Mouse (Mus musculus) thymus, adult 2 months (tissue): Measurements from ENCODE around the gene Tinagl1.

Source experiments
- CTCF ChIP-seq: fragments of 200-500 bp; IDR thresholded peaks from 2 replicates; pipeline ENCODE4 v1.5.1; 2012; ENCODE audit warnings: mild to moderate bottlenecking, control low read depth, low read length, moderate library complexity, borderline replicate concordance; ENCODE audit not compliant: control insufficient read depth, poor library complexity, insufficient read depth; ENCODE audit errors: extremely low read depth
- POLR2A ChIP-seq: fragments of 200-500 bp; IDR thresholded peaks from 2 replicates; pipeline ENCODE4 v1.6.1; 2012; ENCODE audit warnings: mild to moderate bottlenecking, low read length, control low read depth, moderate library complexity; ENCODE audit not compliant: control insufficient read depth, poor library complexity, insufficient read depth; ENCODE audit errors: extremely low read depth

- no peak for TF ChIP-seq CTCF
- TF ChIP-seq POLR2A: no peak
Observed at GRCm38 (mm10) chr4:130181886-130182285, 7.0 kb upstream of the Tinagl1 start.
